Mouse (Mus musculus): ENCODE measurements around the gene Cdc42ep1. TPM values are rescaled to one million over a fixed set of nuclear protein-coding genes. Genes with fewer than 3 reads are reported as not detected.

Cdc42ep1 gene
- 18.5 and 20.1 TPM in 2 replicates for polyA plus RNA-seq (2012; rRNA removed)

DNA sequence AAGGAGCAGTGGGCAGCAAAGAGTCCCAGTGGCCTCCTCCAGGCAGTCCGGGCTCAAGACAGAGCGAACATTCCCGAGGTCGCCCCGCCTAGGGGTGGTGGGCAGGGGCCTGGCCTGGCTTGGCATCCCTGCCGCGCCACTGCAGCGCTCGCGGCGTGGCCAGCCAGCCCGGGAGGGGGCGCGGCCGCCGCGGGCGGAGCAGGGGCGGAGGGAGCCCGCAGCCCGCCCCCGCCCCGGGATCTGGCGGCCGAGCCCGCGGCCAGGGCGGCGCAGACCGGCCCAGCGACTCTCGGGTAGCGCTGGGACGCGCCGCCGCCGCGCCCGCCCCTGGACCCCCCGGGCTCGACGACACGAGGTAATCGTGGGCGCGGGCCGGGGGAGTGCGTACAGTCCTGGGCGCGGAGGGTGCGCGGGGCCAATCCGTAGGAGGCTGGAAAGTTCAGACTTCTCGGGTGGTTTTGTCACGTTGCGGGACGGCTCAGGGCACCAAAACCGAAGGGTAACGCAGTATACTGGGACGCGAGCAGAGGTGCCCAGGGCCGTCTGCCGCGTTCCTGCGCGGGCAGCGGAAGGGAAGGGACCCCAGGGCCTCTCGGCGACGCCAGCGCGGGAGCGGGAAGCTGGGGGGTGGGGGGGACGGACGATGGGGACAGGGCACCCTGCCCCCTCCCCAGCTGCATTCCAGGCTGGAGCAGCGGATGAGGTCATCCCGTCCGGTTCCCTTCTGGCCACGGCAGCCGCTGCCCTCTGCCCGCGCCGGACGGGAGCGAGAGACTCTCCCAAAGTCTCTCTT lies at the start of gene Cdc42ep1:
Gene Cdc42ep1 (plus strand): TSS at position 254 of the 793 bp plus-strand sequence.
- no peak for DNase-seq (ENCODE audit: extremely low spot score in 1 of 2, low spot score in 1 of 2)

DNA sequence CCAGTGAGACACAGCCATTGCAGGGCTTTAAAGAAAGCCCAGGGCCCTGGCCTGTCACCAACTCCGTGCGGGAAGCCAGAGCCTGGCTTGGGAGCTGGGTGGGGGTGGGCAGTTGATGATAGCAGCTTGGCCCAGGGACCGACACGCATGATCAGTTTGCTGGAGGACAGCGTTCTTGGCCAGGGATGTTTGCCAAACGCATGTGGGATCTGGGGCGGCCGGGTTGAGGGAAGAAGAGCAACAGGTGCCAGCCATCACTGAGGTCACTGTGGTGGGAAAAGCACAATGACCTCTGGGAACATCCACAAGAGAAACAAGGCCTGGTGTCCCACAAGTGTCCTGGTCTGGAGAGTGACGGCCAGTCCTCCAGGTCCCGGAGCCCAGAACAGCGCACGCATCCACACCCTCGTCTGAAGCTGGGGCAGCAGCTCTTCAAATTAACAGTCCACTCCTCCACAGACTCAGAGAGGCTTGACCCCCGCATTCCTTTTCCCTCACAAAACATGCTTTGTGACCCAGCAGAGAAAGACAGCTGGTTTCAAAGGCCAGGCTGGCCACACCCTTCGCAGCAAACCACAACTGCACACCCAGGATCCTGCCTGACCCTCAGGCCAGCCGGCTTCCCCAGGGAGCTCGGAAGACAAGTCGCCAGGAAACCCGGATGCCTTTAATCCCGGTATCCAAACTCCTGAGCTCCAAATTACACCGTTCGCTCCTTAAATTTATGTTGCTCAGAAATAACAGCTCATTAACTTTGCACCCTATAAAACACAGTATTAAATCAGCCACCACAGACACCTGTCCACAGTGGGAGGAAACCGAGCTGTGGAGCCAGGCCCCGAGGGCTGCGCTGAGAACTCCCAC lies 46.0 kb upstream of the Cdc42ep1 start:
- DNase-seq (ENCODE audit: extremely low spot score in 1 of 2, low spot score in 1 of 2) = no peak

DNA sequence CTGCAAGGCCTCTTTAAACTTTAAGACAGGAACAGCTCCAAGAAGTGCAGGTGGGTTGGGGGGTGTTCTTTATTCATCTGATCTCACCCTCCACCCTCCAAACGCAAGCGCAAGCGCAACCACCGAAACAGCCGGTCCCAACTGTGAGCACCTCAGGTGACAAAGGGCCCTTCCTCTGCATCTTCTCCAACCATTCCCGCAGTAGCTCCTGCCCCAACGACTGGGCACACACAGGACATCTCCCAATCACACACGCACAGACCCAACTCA lies 45.4 kb upstream of the Cdc42ep1 start:
- DNase-seq (ENCODE audit: extremely low spot score in 1 of 2, low spot score in 1 of 2) = no peak

DNA sequence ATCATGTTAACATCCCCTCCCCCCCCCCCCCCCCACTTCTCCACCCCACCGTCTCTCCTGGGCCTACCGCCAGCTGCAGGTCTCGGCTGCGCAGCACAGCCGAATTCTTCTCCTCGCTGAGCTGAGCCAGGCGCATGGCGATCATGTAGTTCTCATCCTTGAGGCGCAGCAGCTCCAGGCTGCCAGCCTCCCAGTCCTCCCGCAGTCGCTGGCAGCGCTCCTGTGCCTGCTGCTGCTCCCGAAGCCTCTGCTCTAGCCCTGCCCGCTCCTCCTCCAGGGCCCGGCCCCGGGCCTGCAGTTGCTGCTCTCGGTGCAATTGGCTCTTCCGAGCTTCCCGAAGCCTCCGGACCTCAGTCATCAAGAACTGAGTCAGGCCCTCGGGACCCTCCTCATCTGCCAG lies 43.4 kb upstream of the Cdc42ep1 start:
- peak in 1 of 2 experiments; percentile 49 for DNase-seq (ENCODE audit: extremely low spot score in 1 of 2, low spot score in 1 of 2)

DNA sequence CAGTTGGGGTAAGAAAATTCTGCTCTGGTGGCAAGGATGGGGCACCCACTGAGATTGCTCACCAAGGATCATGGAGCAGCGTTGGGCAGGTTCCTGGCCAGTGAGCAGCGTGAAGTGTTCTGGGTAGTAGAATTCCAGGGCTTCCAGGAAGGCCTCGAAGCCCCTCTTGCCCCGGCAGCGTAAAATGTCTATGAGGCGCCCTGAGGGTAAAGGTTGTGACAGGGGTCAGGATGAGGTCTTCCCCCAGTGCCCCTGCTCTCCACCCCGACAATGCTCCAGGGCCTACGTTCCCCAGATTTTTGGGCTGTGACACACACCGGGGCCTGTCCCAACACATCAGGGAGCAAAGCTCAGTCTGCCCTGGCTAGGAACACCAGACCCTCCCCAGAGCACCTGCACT lies 40.9 kb upstream of the Cdc42ep1 start:
- DNase-seq (ENCODE audit: extremely low spot score in 1 of 2, low spot score in 1 of 2) = no peak

DNA sequence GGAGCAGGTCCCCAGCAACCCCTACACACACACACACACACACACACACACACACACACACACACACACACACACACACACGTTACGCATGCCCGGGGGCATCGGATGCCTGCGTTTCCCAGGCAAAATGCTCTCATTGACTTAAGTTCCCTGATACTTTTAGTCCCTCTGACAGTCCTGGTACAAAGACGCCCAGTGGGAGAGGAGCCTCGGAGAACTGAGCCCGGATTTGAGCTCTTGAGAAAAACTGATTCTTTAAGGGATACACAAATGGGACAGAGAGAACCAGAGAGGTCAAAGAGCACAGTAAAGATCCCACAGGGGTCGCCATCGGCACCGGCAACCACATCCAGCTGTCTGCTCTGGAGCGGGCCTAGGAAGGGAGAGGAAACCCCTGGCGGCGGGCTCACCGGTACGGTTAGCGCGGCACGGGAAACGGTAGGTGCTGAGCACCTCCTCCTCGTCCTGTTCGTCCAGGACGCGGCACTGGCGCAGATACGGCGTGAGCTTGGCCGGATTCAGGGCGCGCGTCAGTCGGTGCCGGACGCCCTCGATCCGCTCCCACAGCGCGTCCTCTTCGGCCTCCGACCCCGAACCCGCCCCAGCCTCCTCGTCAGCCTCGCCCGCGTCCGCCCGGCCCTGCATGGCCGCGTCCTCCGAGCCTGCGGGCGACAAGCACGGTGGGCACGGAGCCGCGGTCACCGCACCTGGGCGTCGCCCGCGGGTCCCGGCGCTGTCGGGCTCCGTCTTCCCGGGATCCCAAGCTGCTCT lies 40.3 kb upstream of the Cdc42ep1 start:
- no peak for DNase-seq (ENCODE audit: extremely low spot score in 1 of 2, low spot score in 1 of 2)

DNA sequence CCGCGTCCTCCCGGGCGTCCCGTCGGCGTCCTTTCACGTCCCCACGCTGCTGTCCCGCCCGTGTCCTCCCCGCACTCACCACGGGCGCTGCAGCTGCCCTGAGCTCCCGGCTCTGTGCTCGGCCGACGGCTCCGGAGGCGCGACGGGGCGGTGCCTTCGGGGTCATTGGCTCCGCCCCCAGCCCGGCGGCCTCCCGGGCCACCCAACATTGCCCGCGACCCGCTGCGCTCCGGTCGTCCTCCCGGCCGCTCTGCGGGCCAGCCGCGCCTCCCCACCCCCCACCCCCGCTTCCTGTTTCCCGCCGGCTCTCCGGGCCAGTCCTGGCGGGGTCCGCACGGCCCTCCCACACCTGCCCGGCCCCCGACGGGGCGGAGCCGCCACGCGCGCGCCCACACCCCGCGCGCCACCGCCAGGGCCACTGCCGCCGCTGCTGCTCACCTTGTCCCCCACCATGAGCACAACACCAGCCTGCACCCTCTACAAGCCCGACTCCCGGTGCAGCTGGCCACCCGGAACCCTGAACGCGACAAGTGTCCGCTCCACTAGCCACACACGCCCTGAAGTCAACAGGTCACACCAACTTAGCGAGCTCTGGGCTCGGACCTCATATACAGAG lies 39.5 kb upstream of the Cdc42ep1 start, which contains the start of gene Card10:
Gene Card10 (minus strand): TSS at position 267 of the 616 bp plus-strand sequence.
- DNase-seq (ENCODE audit: extremely low spot score in 1 of 2, low spot score in 1 of 2) = no peak

DNA sequence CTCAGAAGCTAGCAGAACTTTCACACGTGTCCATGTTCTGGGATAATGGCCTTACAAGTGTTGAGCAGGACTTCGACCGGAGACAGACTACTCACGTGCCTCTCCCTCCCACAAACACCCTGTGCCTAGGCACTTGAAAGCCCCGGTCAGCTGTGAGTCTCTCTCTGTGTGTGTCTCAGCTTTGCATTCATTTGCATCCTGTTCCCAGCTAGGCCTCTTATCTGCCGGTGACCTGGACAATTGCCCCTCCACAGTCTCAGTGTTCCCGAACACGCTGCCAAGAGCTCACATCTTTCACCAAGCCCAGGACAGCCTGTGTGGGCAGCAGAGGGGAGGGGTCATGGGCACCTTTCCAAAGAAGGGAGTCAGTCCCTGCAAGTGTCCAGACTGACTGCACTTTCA lies 38.9 kb upstream of the Cdc42ep1 start:
- no peak for DNase-seq (ENCODE audit: extremely low spot score in 1 of 2, low spot score in 1 of 2)

DNA sequence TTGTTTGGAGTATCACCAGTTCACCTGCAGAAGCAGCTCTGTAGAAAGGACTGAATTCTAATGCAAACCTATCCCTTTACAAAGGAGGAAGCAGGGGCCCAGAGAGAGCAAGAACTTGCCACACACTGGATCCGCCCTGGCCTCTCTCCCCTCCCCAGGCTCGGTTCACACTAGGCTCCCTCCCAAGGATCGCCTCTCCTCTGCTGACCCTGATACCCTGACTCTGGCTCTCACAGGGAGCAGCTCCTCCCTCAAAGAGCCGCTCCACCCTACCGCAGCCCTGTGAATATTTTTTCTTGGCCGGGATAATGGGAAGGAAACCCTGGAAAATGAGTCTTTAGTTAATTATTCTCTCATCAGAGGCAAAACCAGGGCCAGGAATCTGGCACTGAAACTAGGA lies 38.1 kb upstream of the Cdc42ep1 start:
- no peak for DNase-seq (ENCODE audit: extremely low spot score in 1 of 2, low spot score in 1 of 2)

DNA sequence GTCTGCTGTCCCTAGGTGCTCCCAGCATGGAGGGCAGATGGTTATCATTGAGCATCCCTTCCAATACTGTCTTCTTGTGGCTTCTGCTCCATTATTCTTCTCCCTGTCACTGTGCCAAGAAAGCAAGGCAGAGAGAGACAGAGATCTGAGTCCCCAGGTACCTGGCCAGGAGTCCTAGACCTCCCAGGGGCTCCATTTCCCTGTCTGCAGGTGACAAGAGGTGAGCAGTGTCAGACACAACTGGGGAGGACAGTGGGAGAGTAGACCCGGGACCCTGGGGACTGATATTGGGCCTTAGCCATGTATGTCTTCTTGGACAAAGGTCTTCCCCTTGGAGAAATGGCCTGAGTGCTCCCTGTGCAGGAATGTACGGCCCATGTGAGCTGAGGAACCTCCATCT lies 37.1 kb upstream of the Cdc42ep1 start:
- DNase-seq (ENCODE audit: extremely low spot score in 1 of 2, low spot score in 1 of 2) = no peak

DNA sequence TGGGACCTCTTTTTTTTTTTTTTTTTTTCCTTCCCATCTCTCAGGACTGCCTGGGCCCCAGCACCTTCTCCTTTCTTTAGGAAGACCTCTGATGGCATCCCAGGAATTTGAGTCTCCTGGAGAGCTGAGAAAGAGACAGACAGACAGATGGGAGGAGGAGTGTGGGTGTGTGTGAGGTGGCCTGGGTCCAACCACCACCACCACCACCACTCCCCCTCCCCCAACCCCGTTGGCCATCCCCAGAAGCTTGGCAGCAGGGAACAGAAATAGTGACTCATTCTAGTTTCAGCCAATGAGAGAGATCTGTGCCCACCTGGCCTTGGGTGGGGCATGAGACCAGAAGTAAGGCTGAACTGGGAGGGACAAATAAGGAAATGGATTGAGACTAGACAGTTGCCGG lies 35.8 kb upstream of the Cdc42ep1 start:
- DNase-seq (ENCODE audit: extremely low spot score in 1 of 2, low spot score in 1 of 2) = peak in 1 of 2 experiments; percentile 51

DNA sequence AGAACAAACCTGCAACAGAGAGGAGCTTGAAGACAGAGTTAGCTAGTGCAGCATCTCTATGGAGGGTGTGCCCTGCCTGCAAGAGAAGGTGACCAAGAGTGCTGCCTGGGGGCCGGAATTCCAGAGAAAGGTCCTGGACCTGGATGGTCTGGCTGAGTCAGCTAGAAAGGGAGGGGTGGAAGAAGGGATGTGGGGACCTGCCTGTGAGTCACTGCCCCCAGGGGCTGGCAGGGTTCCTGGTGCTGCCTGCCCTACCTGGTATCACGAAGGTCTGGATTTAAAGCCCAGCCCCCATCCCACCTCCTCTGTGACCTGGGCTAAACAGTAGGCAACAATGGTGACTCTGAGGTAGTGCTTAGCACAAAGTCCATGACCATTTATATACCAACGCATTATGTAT lies 35.3 kb upstream of the Cdc42ep1 start:
- DNase-seq (ENCODE audit: extremely low spot score in 1 of 2, low spot score in 1 of 2) = no peak

DNA sequence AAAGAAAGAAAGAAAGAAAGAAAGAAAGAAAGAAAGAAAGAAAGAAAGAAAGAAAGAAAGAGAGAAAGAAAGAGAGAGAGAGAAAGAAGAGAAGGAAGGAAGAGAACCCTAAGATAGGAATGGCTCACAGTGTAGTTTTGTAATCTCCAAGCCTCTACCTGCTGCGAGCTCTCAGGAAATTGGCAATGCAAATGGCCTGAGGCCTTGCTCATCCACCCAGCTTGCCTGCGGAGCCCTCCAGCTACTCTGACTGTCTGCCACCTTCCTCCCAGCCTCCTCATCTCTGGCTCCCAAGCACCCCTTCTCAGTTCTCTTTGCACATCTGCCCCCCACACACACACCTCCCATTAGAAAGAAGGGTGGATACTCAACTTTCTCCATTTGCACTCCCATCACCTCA lies 33.4 kb upstream of the Cdc42ep1 start:
- no peak for DNase-seq (ENCODE audit: extremely low spot score in 1 of 2, low spot score in 1 of 2)

DNA sequence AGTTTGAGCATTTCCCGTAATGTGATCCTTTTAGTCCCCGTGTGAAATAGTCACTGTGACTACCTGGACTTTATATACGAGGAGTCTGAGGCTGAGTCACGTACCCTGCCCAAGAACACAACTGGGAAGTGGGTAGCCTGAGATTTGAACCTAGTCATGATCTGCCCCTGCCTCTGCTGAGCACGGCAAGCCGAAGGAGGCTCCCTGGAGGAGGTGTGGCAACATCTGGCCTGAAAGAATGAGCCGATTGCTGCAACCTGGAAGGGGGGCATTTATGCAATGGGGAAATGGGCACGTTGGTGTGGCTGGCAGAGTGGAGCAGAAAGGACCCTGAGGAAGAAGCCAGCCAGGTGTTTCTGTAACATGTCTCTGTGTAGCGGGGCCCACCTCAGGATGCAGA lies 32.7 kb upstream of the Cdc42ep1 start:
- DNase-seq (ENCODE audit: extremely low spot score in 1 of 2, low spot score in 1 of 2) = no peak

DNA sequence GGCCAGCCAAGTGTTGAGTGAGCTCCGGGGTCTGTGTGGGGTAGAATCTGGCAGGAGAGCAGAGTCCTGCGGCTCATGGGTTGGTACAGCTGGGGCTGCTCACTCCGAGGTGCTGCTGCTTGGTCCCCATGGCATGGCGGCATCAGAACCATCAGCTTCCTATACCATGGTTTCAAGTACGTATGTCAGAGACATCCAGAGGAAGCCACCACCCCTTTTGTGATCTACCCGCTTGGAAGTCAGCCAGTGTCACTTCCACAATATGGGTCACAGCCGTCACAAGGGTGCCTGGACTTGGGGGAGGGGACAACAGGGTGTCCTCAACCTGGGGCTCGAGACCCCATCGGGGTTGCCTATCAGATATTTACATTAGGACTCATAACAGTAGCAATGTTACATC lies 32.3 kb upstream of the Cdc42ep1 start:
- no peak for DNase-seq (ENCODE audit: extremely low spot score in 1 of 2, low spot score in 1 of 2)

DNA sequence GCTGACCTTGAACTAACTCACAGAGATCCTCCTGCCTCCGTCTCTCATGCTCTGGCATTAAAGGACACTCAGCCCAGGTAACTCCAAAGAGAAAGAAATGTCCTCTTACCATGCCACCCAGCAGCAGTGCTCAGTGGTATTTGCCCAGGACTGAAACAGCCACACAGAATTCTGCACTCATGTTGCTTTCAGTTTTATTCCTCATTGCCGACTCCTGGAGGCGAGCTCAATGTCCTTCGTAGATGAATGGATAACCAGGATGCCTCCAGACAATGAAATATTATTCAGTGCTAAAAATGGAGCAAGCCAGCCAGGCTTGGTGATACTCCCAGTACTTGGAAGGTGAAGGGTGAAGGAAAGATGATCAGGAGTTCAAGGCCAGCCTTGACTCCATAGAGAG lies 28.8 kb upstream of the Cdc42ep1 start:
- DNase-seq (ENCODE audit: extremely low spot score in 1 of 2, low spot score in 1 of 2) = no peak

DNA sequence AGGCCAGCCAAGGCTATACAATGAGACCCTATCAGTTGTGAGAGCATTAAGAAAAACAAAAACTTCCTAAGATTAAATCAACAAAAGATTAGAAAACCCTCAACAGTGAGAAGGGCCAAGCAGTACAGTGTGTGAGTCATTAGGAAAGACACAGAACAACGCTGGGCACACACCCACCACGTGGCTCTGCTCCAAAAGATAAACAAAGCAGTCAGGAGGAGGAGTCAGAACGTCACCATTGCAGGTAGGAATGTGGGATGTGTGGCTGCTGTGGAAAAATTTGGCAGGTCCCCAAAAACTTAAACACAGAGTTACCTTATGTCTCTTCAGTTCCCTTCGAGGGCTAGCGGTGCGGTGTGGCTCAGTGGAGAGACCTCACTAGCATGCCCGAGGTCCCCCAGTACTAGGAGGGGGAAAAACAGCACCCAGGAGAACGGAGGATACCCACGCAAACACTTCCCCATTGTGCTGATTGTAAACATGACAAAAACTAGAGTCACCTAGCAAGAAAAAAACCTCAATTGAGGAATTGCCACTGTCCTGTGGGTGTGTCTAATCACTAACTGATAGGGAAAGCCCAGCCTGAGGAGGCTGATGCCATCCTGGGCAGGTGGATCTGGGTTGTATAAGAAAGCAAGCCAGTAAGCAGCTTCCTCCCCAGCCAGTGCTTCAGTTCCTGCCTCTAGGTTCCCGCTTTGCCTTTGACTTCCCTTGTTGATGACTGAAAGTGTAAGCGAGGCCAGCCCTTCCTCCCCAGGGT lies 26.9 kb upstream of the Cdc42ep1 start:
- DNase-seq (ENCODE audit: extremely low spot score in 1 of 2, low spot score in 1 of 2) = no peak

DNA sequence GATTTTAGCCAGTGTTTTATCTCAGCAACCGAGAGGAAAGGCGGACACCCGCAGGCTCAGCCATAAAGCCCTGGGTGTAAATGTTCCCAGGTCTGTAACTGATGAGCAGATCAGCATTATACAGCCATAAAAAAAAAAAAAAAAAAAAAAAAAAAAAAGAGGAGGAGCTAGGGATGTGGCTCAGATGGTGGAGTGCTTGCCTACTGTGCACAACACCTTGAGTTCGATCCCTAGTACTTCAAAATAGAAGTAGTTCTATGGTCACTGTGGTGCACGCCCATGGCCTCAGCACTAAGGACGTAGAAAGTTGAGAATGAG lies 26.4 kb upstream of the Cdc42ep1 start:
- no peak for DNase-seq (ENCODE audit: extremely low spot score in 1 of 2, low spot score in 1 of 2)

DNA sequence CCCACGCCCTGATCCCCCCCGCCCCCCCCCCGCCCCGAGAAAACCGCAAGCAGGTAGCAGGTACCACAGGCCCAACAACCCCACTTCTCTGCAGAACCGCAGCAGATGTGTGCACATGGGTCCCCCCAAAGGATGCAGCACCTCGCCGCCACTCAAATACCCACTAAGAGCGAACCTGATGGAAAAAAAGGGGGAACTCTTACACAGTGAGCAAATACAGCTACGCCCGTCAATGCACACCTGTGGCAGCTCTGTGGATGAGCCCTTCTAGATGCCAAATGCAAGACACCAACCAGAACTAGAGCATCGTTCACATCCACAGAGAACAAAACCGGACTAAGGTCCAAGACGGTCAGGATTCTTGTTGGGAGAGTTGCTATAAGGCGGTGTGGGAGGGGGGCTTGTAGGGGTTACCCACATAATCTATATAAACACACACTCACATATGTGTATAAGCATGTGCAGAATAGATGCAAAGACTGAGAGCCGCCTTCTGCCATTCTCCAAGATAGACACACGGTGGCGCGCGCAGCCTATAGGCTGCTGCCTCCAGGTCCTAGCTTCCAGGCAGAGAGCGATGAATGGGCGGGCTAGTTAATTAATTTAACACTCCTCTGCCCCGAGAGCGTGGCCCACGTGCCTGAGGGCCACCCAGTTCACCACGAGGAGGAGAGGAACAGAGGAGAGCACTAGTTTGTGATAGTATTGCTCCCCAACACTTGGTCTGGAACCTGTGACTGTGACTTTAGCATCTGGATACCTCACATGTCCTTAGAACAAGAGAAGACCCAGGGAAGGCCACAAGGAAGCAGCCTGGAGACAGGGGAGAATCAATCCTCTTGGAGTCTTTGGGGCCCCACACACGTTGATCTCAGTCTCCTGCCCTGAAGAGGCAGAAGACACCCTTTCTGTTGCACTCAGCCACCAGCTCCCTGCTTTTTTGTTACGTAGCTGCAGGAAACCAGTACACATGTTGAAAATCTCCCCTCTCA lies 15.9 kb upstream of the Cdc42ep1 start:
- peak in 1 of 2 experiments; percentile 83 for DNase-seq (ENCODE audit: extremely low spot score in 1 of 2, low spot score in 1 of 2)

Data from frontal cortex, adult 2 months (tissue).